8 mouse cellular contexts compared by ENCODE assay signal in the genomic region with DNA sequence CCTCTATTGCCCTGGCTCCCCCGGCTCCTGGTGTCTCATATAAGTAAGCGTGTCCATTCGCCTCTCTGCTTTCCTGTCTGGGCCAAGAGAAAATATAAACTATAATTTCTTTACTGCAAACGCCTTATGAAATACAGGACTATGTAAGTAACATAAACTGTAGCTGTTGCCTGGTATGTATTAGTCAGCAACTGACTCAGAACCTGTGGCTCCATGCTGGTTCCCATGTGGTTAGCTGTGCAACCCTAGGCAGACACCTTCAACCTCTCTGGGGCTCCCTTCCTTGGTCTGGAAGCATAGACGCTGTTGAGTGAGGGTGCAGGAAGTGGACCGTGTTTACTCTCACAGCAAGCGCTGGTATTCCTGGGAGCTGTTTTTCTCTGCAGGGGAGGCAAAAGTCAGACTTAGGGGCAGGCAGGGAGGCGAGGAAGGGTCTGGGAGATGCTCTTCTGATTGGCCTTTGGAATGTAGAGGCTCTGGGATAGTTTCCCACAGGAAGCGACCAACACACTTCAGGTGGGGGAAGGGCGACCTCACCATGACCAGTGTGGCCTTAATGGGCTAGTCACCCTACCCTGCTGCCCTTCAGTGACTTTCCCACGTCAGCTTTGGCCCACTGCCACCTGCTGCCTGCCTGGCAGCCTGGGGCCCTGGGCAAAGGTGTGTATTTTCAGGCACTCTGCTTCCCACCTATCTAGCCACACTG.
DNase-seq lines count a peak whose midpoint lies in the region; ATAC-seq and TF ChIP-seq lines count a peak whose summit lies in the region.

No protein-coding gene starts in this region.

- no peak for TF ChIP-seq EP300 in heart, adult 2 months (IDR thresholded peaks at IDR 0.05; ENCODE audit: insufficient read depth, low read depth, low read length)

- H3K27me3 ChIP-seq in hindbrain, embryonic 12.5 days: no peaks in the 10 kb centered on the region
- H3K27me3 ChIP-seq in hindbrain, postnatal 0 days (ENCODE audit: insufficient read depth, low read length): no peaks in the 10 kb centered on the region
- H3K27me3 ChIP-seq in heart, adult 2 months (ENCODE audit: control insufficient read depth, insufficient read depth, low read length): no peaks in the 10 kb centered on the region
- H3K27me3 ChIP-seq in kidney, postnatal 0 days (ENCODE audit: insufficient read depth, low read length): no peaks in the 10 kb centered on the region

- H3K4me1 ChIP-seq in hindbrain, embryonic 12.5 days: 0 out of 2 replicates have a peak, but pooled peaks cover 2% of the 10 kb centered on the region
- no peaks in the 10 kb centered on the region for H3K4me1 ChIP-seq in hindbrain, postnatal 0 days (ENCODE audit: insufficient read depth, low read length)
- H3K4me1 ChIP-seq in heart, adult 2 months (ENCODE audit: control insufficient read depth, insufficient read depth, low read length): peaks cover 9% of the 10 kb centered on the region
- peaks cover 20% of the 10 kb centered on the region; the same call in 1 of the 2 replicates for H3K4me1 ChIP-seq in kidney, postnatal 0 days (replicated peaks; ENCODE audit: insufficient read depth, low read length)

- H3K27ac ChIP-seq in hindbrain, embryonic 12.5 days: no peak overlapping the region
- no peak overlapping the region for H3K27ac ChIP-seq in hindbrain, postnatal 0 days
- peak overlapping the region; percentile 63 for H3K27ac ChIP-seq in heart, adult 2 months
- H3K27ac ChIP-seq in kidney, postnatal 0 days: peak overlapping the region; percentile 89

- no peaks in the 10 kb centered on the region for H3K79me2 ChIP-seq in heart, adult 2 months (replicated peaks; ENCODE audit: control insufficient read depth, insufficient read depth, low read length)

- H3K9ac ChIP-seq in hindbrain, embryonic 12.5 days: no peak overlapping the region
- no peak overlapping the region for H3K9ac ChIP-seq in hindbrain, postnatal 0 days (replicated peaks; ENCODE audit: low read length)
- no peak overlapping the region for H3K9ac ChIP-seq in heart, adult 2 months (ENCODE audit: low read depth, low read length)
- no peak overlapping the region; the same call in 1 of the 2 replicates for H3K9ac ChIP-seq in kidney, postnatal 0 days (ENCODE audit: low read depth, low read length)

- H3K36me3 ChIP-seq in hindbrain, embryonic 12.5 days: no peaks in the 10 kb centered on the region
- H3K36me3 ChIP-seq in hindbrain, postnatal 0 days (ENCODE audit: insufficient read depth, low read length): no peaks in the 10 kb centered on the region
- no peaks in the 10 kb centered on the region for H3K36me3 ChIP-seq in heart, adult 2 months (ENCODE audit: control insufficient read depth, insufficient read depth, low read length)
- H3K36me3 ChIP-seq in kidney, postnatal 0 days (ENCODE audit: insufficient read depth, low read length): 0 out of 2 replicates have a peak, but pooled peaks cover 5% of the 10 kb centered on the region

- DNase-seq in hindbrain, postnatal 0 days (ENCODE audit: low spot score): no peak
- peak; percentile 50 to 65 for DNase-seq in heart, adult 2 months
- DNase-seq in kidney, postnatal 0 days (ENCODE audit: low spot score): peak; percentile 50
- DNase-seq in lung, postnatal 4 days: peak; percentile 56 to 60
- no peak for DNase-seq in right cerebral cortex, postnatal 25 days
- no peak for DNase-seq in frontal cortex, postnatal 14 days (ENCODE audit: low spot score in 2 of 2)
- no peak for DNase-seq in cerebellum, postnatal 25 days

- ATAC-seq in hindbrain, embryonic 12.5 days (ENCODE audit: low FRiP score): peak; percentile 3; the same call in 1 of the 2 replicates
- no peak for ATAC-seq in hindbrain, postnatal 0 days
- peak; percentile 76 for ATAC-seq in kidney, postnatal 0 days (replicated peaks; ENCODE audit: low FRiP score, low read depth)

- intact Hi-C loops in heart, adult 2 months (cut with DNase I): loop anchor here (1.0 to 10.0 kb wide), 3 partner anchors 108 to 275 kb away; partner anchors contain the start of gene Fnbp1l

- H3K9me3 ChIP-seq in hindbrain, embryonic 12.5 days (replicated peaks): no peaks in the 10 kb centered on the region
- H3K9me3 ChIP-seq in hindbrain, postnatal 0 days (ENCODE audit: low read length): no peaks in the 10 kb centered on the region
- no peaks in the 10 kb centered on the region for H3K9me3 ChIP-seq in kidney, postnatal 0 days (replicated peaks; ENCODE audit: low read length)

- 72% methylated on average over 11 of the region's 11 CpGs for WGBS in hindbrain, embryonic 12.5 days
- 82% methylated on average over 11 of the region's 11 CpGs for WGBS in hindbrain, postnatal 0 days
- 43% methylated on average over 11 of the region's 11 CpGs for WGBS in heart, adult 2 months
- 36% methylated on average over 11 of the region's 11 CpGs for WGBS in kidney, postnatal 0 days

- no peak for TF ChIP-seq POLR2A in heart, adult 2 months (IDR thresholded peaks at IDR 0.05; ENCODE audit: insufficient read depth, low read depth, low read length)

- H3K4me3 ChIP-seq in hindbrain, embryonic 12.5 days: no peak overlapping the region
- no peak overlapping the region for H3K4me3 ChIP-seq in hindbrain, postnatal 0 days (ENCODE audit: low read length)
- H3K4me3 ChIP-seq in heart, adult 2 months: no peak overlapping the region
- no peak overlapping the region for H3K4me3 ChIP-seq in kidney, postnatal 0 days (replicated peaks; ENCODE audit: low read depth, low read length)

- no peak for TF ChIP-seq CTCF in hindbrain, postnatal 0 days (IDR thresholded peaks at IDR 0.05; ENCODE audit: low read depth)
- no peak for TF ChIP-seq CTCF in heart, adult 2 months (IDR thresholded peaks at IDR 0.05)
- no peak for TF ChIP-seq CTCF in kidney, postnatal 0 days (IDR thresholded peaks at IDR 0.05; ENCODE audit: low read depth)

- no peak overlapping the region for H3K4me2 ChIP-seq in hindbrain, embryonic 12.5 days (replicated peaks)
- no peak overlapping the region for H3K4me2 ChIP-seq in hindbrain, postnatal 0 days (ENCODE audit: low read depth, low read length)
- no peak overlapping the region for H3K4me2 ChIP-seq in kidney, postnatal 0 days (ENCODE audit: low read length)

Comparison
In these comparisons a context has a peak if more than half of its experiments do, and no peak if none do; other contexts are left out.
1. H3K27ac ChIP-seq: peak in heart, adult 2 months (single experiment) and kidney, postnatal 0 days (single experiment); none in hindbrain, embryonic 12.5 days (single experiment) and hindbrain, postnatal 0 days (single experiment).
2. DNase-seq: peak in heart, adult 2 months (2 of 2), kidney, postnatal 0 days (single experiment) and lung, postnatal 4 days (2 of 2); none in hindbrain, postnatal 0 days (single experiment), right cerebral cortex, postnatal 25 days (single experiment), frontal cortex, postnatal 14 days (0 of 2) and cerebellum, postnatal 25 days (0 of 2).